ENCODE assay signal across 11 mouse cellular contexts in the genomic region with DNA sequence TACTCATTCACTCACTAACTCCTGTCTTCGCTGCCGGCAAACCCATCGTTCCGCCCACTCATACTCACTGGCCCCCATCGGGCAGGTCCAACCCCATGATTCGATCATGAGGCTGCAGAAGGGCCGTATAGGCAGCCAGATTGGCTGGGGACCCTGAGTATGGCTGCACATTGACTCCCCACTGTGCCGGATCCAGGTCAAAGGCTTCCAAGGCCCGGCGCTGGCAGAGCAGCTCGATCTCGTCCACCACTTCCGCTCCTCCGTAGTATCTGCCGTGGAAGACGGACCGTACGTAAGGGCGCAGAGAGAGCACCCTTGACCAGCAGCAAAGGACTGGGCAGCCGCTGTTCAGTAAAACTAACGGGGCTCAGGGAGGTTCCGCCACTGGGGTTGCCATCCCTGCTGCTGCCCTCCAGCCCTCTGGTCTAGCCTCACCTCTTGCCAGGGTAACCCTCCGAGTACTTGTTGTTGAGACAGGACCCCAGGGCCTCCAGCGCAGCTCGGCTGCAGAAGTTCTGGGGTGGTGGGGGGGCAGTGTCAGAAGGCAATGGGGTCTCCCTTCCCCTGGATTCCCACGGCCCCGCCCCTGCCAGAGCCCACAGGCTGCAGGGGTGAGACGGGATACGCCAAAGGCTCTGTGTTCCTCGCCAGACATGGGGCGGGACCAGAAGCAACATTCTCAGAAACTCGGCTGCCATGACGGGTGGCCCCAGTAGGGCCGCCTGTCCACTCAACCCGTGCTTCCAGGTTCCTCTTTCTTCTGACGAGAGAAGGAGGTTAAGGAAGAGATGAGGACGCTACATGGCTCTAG. TPM values are rescaled to one million over a fixed set of nuclear protein-coding genes. Genes with fewer than 3 reads are reported as not detected.
DNase-seq lines count a peak whose midpoint lies in the region; ATAC-seq and TF ChIP-seq lines count a peak whose summit lies in the region.
"Had no signal": no experiment of that assay in that cellular context is flagged by ENCODE, and none has a peak within 500 bp of the region (broad histone marks: within the 10 kb centered on the region; RNA-seq: fewer than 3 reads in every experiment).

No protein-coding gene starts in this region.

- no peak for TF ChIP-seq POLR2A in liver, adult 2 months (IDR thresholded peaks at IDR 0.05; ENCODE audit: extremely low read depth, insufficient read depth, low read length)

- peaks cover 48% of the 10 kb centered on the region for H3K4me1 ChIP-seq in forebrain, embryonic 13.5 days
- H3K4me1 ChIP-seq in forebrain, postnatal 0 days (ENCODE audit: insufficient read depth) = 0 out of 2 replicates have a peak, but pooled peaks cover 5% of the 10 kb centered on the region
- H3K4me1 ChIP-seq in liver, adult 2 months (ENCODE audit: control insufficient read depth, insufficient read depth, low read length) = peaks cover 19% of the 10 kb centered on the region
- peaks cover 83% of the 10 kb centered on the region for H3K4me1 ChIP-seq in G1E (ENCODE audit: insufficient read depth, low read depth, low read length)
- peaks cover 50% of the 10 kb centered on the region for H3K4me1 ChIP-seq in liver, embryonic 11.5 days (replicated peaks; ENCODE audit: control insufficient read depth, insufficient read depth, low read length)

- no peak overlapping the region for H3K4me3 ChIP-seq in forebrain, embryonic 13.5 days
- H3K4me3 ChIP-seq in forebrain, postnatal 0 days (ENCODE audit: low read depth, low read length) = no peak overlapping the region
- H3K4me3 ChIP-seq in liver, adult 2 months (ENCODE audit: insufficient read depth, low read depth, low read length) = peak overlapping the region; percentile 53
- H3K4me3 ChIP-seq in G1E (ENCODE audit: low read depth, low read length) = peak overlapping the region; percentile 77
- peak overlapping the region; percentile 68 for H3K4me3 ChIP-seq in liver, embryonic 11.5 days (ENCODE audit: low read depth, low read length)

- H3K27ac ChIP-seq in forebrain, embryonic 13.5 days = no peak overlapping the region
- no peak overlapping the region for H3K27ac ChIP-seq in forebrain, postnatal 0 days (ENCODE audit: low read depth, low read length)
- H3K27ac ChIP-seq in liver, adult 2 months (replicated peaks; ENCODE audit: insufficient read depth, low read depth, low read length) = peak overlapping the region; percentile 78
- H3K27ac ChIP-seq in liver, embryonic 11.5 days (ENCODE audit: low read depth, low read length) = no peak overlapping the region; the same call in 1 of the 2 replicates

- peaks cover 35% of the 10 kb centered on the region for H3K36me3 ChIP-seq in forebrain, embryonic 13.5 days (ENCODE audit: poor library complexity, severe bottlenecking)
- peaks cover 9% of the 10 kb centered on the region for H3K36me3 ChIP-seq in forebrain, postnatal 0 days (ENCODE audit: insufficient read depth)
- peaks cover 11% of the 10 kb centered on the region; the same call in 1 of the 2 replicates for H3K36me3 ChIP-seq in liver, adult 2 months (ENCODE audit: control insufficient read depth, insufficient read depth, low read length)
- H3K36me3 ChIP-seq in G1E (replicated peaks) = peaks cover 63% of the 10 kb centered on the region
- peaks cover 36% of the 10 kb centered on the region for H3K36me3 ChIP-seq in liver, embryonic 11.5 days (ENCODE audit: control insufficient read depth, insufficient read depth, low read length)

- no peak for ATAC-seq in forebrain, embryonic 13.5 days
- no peak for ATAC-seq in forebrain, postnatal 0 days
- 0 out of 2 replicates have a peak, but pooled peaks have one; percentile 2 for ATAC-seq in G1E (ENCODE audit: extremely low read depth, insufficient number of reproducible peaks, low FRiP score, poor library complexity, severe bottlenecking)
- ATAC-seq in liver, embryonic 11.5 days (replicated peaks; ENCODE audit: low FRiP score) = no peak
- ATAC-seq: activated CD4-positive, CD25-positive, alpha-beta regulatory T cell, adult 4 months; CD4-positive, CD25-positive, alpha-beta regulatory T cell, adult 4 months had no signal

- no peaks in the 10 kb centered on the region for H3K9me3 ChIP-seq in forebrain, embryonic 13.5 days (replicated peaks)
- H3K9me3 ChIP-seq in forebrain, postnatal 0 days (ENCODE audit: low read length) = no peaks in the 10 kb centered on the region
- no peaks in the 10 kb centered on the region for H3K9me3 ChIP-seq in G1E (replicated peaks)
- no peaks in the 10 kb centered on the region for H3K9me3 ChIP-seq in liver, embryonic 11.5 days (ENCODE audit: control insufficient read depth, low read length)

- WGBS in forebrain, embryonic 13.5 days = 94% methylated on average over 37 of the region's 37 CpGs
- WGBS in forebrain, postnatal 0 days = 96% methylated on average over 37 of the region's 37 CpGs
- 82% methylated on average over 37 of the region's 37 CpGs for WGBS in liver, adult 2 months
- 86% methylated on average over 37 of the region's 37 CpGs for WGBS in liver, embryonic 11.5 days

- peaks cover 6% of the 10 kb centered on the region; the same call in 1 of the 2 replicates for H3K79me2 ChIP-seq in liver, adult 2 months (ENCODE audit: control insufficient read depth, insufficient read depth, low read length)

- peaks cover 48% of the 10 kb centered on the region for H3K27me3 ChIP-seq in forebrain, embryonic 13.5 days
- H3K27me3 ChIP-seq in forebrain, postnatal 0 days (ENCODE audit: insufficient read depth, low read length) = peaks cover 7% of the 10 kb centered on the region
- H3K27me3 ChIP-seq in liver, adult 2 months (ENCODE audit: control insufficient read depth, insufficient read depth, low read length) = no peaks in the 10 kb centered on the region; the same call in 1 of the 2 replicates
- peaks cover 10% of the 10 kb centered on the region for H3K27me3 ChIP-seq in G1E (ENCODE audit: insufficient read depth, low read length)
- peaks cover 25% of the 10 kb centered on the region for H3K27me3 ChIP-seq in liver, embryonic 11.5 days (replicated peaks; ENCODE audit: control insufficient read depth, insufficient read depth, low read length)

- peak overlapping the region; percentile 87; the same call in 1 of the 2 replicates for H3K4me2 ChIP-seq in forebrain, embryonic 13.5 days
- H3K4me2 ChIP-seq in forebrain, postnatal 0 days (ENCODE audit: low read depth) = no peak overlapping the region
- H3K4me2 ChIP-seq in liver, embryonic 11.5 days = peak overlapping the region; percentile 88

- H3K9ac ChIP-seq in forebrain, embryonic 13.5 days = no peak overlapping the region; the same call in 1 of the 2 replicates
- no peak overlapping the region for H3K9ac ChIP-seq in forebrain, postnatal 0 days
- H3K9ac ChIP-seq in liver, adult 2 months (ENCODE audit: low read depth, low read length) = peak overlapping the region; percentile 52
- H3K9ac ChIP-seq in liver, embryonic 11.5 days (ENCODE audit: low read depth, low read length) = peak overlapping the region; percentile 85

- TF ChIP-seq CTCF in forebrain, postnatal 0 days (IDR thresholded peaks at IDR 0.05; ENCODE audit: low read depth) = no peak
- no peak for TF ChIP-seq CTCF in liver, adult 2 months (IDR thresholded peaks at IDR 0.05; ENCODE audit: low read depth, low read length)
- no peak for TF ChIP-seq CTCF in G1E (IDR thresholded peaks at IDR 0.05; ENCODE audit: low read depth, low read length)

- no peak for DNase-seq in forebrain, postnatal 0 days
- no peak for DNase-seq in liver, adult 2 months (ENCODE audit: extremely low read depth, low read depth, low spot score)
- DNase-seq in liver (no peak), G1E (ENCODE audit: low spot score) (peak; percentile 64)
- DNase-seq in liver, embryonic 11.5 days (ENCODE audit: low spot score) = no peak
- no peak for DNase-seq in urinary bladder, postnatal 36 days (ENCODE audit: low spot score in 2 of 2)
- no peak for DNase-seq in B cell, adult 2 months
- DNase-seq: lung, postnatal 10 days had no signal

RNA-seq across cellular contexts. Expression of gene Shmt2, which starts 2.1 kb away (rescaled TPM):
- 89.6 and 91.5 TPM in 2 replicates for polyA plus RNA-seq in forebrain, embryonic 13.5 days (2015; fragmentation: Nextera tagmentation; extraction: Ambion mirVana)
- total RNA-seq in forebrain, postnatal 0 days (2014; rRNA removed) = 31.5 and 43.8 TPM in 2 replicates
- 39.0 and 39.9 TPM in 2 replicates for polyA plus RNA-seq in forebrain, postnatal 0 days (2015; fragmentation: Nextera tagmentation; extraction: Ambion mirVana)
- total RNA-seq in liver, adult 2 months (2014; rRNA removed) = 130 and 154 TPM in 2 replicates
- 309 and 324 TPM in 2 replicates for polyA plus RNA-seq in liver, adult 2 months (2012; rRNA removed)
- total RNA-seq in G1E (2014; fragmentation: Nextera tagmentation) (338 and 343 TPM in 2 replicates), G1E (2017) (238 and 271 TPM in 2 replicates)
- 622 and 702 TPM in 2 replicates for polyA plus RNA-seq in G1E (2012)
- polyA plus RNA-seq in liver, embryonic 11.5 days (2014; fragmentation: Nextera tagmentation; extraction: Ambion mirVana) = 261 and 286 TPM in 2 replicates

RNA-seq across cellular contexts. Expression of gene Ndufa4l2, which starts 5.3 kb away (rescaled TPM):
- 11.9 and 12.8 TPM in 2 replicates for polyA plus RNA-seq in forebrain, embryonic 13.5 days (2015; fragmentation: Nextera tagmentation; extraction: Ambion mirVana)
- 4.9 and 15.5 TPM in 2 replicates for total RNA-seq in forebrain, postnatal 0 days (2014; rRNA removed)
- polyA plus RNA-seq in forebrain, postnatal 0 days (2015; fragmentation: Nextera tagmentation; extraction: Ambion mirVana) = 15.2 and 15.5 TPM in 2 replicates
- total RNA-seq in liver, adult 2 months (2014; rRNA removed) = 0.09 and 0.40 TPM in 2 replicates
- polyA plus RNA-seq in liver, adult 2 months (2012; rRNA removed) = 4.0 and 4.4 TPM in 2 replicates
- total RNA-seq in G1E (2014; fragmentation: Nextera tagmentation) (976 and 1,076 TPM in 2 replicates), G1E (2017) (238 and 262 TPM in 2 replicates)
- polyA plus RNA-seq in G1E (2012) = 1,245 and 1,719 TPM in 2 replicates
- 34.2 TPM in 2 replicates for polyA plus RNA-seq in liver, embryonic 11.5 days (2014; fragmentation: Nextera tagmentation; extraction: Ambion mirVana)
- polyA plus RNA-seq: activated CD4-positive, CD25-positive, alpha-beta regulatory T cell, adult 4 months; CD4-positive, CD25-positive, alpha-beta regulatory T cell, adult 4 months had no signal

RNA-seq across cellular contexts. Expression of gene Nxph4, which starts 14.3 kb away (rescaled TPM):
- polyA plus RNA-seq in forebrain, embryonic 13.5 days (2015; fragmentation: Nextera tagmentation; extraction: Ambion mirVana) = 36.8 and 50.7 TPM in 2 replicates
- 2.1 and 2.2 TPM in 2 replicates for total RNA-seq in forebrain, postnatal 0 days (2014; rRNA removed)
- polyA plus RNA-seq in forebrain, postnatal 0 days (2015; fragmentation: Nextera tagmentation; extraction: Ambion mirVana) = 19.9 and 22.6 TPM in 2 replicates
- total RNA-seq in liver, adult 2 months (2014; rRNA removed) = not detected in 2 replicates
- 0.05 TPM in 1 of 2 replicates, not detected in the other for polyA plus RNA-seq in liver, adult 2 months (2012; rRNA removed)
- total RNA-seq in G1E (2014; fragmentation: Nextera tagmentation) (not detected in 2 replicates), G1E (2017) (0.06 and 0.11 TPM in 2 replicates)
- 0.22 and 0.40 TPM in 2 replicates for polyA plus RNA-seq in G1E (2012)
- polyA plus RNA-seq in liver, embryonic 11.5 days (2014; fragmentation: Nextera tagmentation; extraction: Ambion mirVana) = 0.56 TPM in 1 of 2 replicates, not detected in the other
- polyA plus RNA-seq: activated CD4-positive, CD25-positive, alpha-beta regulatory T cell, adult 4 months; CD4-positive, CD25-positive, alpha-beta regulatory T cell, adult 4 months had no signal

RNA-seq across cellular contexts. Expression of gene Stac3, which starts 18.6 kb away (rescaled TPM):
- 1.0 and 1.1 TPM in 2 replicates for polyA plus RNA-seq in forebrain, embryonic 13.5 days (2015; fragmentation: Nextera tagmentation; extraction: Ambion mirVana)
- 0.85 and 1.7 TPM in 2 replicates for total RNA-seq in forebrain, postnatal 0 days (2014; rRNA removed)
- 0.20 and 0.50 TPM in 2 replicates for polyA plus RNA-seq in forebrain, postnatal 0 days (2015; fragmentation: Nextera tagmentation; extraction: Ambion mirVana)
- total RNA-seq in liver, adult 2 months (2014; rRNA removed) = 0.20 and 0.37 TPM in 2 replicates
- 0.42 and 0.49 TPM in 2 replicates for polyA plus RNA-seq in liver, adult 2 months (2012; rRNA removed)
- 1.2 TPM in 1 of 2 replicates, not detected in the other for total RNA-seq in G1E (2014; fragmentation: Nextera tagmentation)
- total RNA-seq in G1E (2017) = 0.60 and 0.93 TPM in 2 replicates
- 0.07 and 0.17 TPM in 2 replicates for polyA plus RNA-seq in G1E (2012)
- polyA plus RNA-seq in liver, embryonic 11.5 days (2014; fragmentation: Nextera tagmentation; extraction: Ambion mirVana) = 0.32 and 0.39 TPM in 2 replicates

Comparison
In these comparisons a context has a peak if more than half of its experiments do, and no peak if none do; other contexts are left out.
1. H3K4me3 ChIP-seq: peak in liver, adult 2 months (single experiment), G1E (single experiment) and liver, embryonic 11.5 days (single experiment); none in forebrain, embryonic 13.5 days (single experiment) and forebrain, postnatal 0 days (single experiment).
2. H3K9ac ChIP-seq: peak in liver, adult 2 months (single experiment) and liver, embryonic 11.5 days (single experiment); none in forebrain, embryonic 13.5 days (single experiment) and forebrain, postnatal 0 days (single experiment).
3. RNA of gene Ndufa4l2, which starts 5.3 kb away (polyA plus RNA-seq): 1,245 to 1,719 TPM in G1E; 34.2 TPM in liver, embryonic 11.5 days, 15.2 to 15.5 TPM in forebrain, postnatal 0 days, 11.9 to 12.8 TPM in forebrain, embryonic 13.5 days and 4.0 to 4.4 TPM in liver, adult 2 months; every median in the first group is over 10 times any median in the second.
4. RNA of gene Nxph4, which starts 14.3 kb away (polyA plus RNA-seq): 36.8 to 50.7 TPM in forebrain, embryonic 13.5 days and 19.9 to 22.6 TPM in forebrain, postnatal 0 days; 0.56 TPM in liver, embryonic 11.5 days, 0.22 to 0.40 TPM in G1E and 0.05 TPM in liver, adult 2 months; every median in the first group is over 10 times any median in the second.